ENCODE assay signal across 8 mouse cellular contexts in the genomic region with DNA sequence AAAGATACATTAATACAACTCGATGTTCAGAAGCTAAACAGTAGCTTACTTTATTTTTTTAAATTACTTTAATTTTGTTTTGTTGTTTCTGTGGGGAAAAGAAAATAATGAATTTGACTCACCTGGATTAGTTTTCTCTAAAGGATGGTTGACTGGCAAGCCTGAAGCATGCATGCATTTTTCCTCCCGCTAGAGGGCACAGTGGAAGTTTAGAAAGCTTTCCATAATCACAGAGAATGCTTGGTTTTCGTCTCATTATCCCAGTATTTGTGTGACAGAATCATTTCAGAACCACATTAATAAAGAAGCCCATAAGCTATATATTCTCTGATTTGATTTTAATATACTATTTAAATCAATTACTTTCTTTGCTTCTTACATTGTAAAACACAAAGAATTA. TPM values are rescaled to one million over a fixed set of nuclear protein-coding genes. Genes with fewer than 3 reads are reported as not detected.
DNase-seq lines count a peak whose midpoint lies in the region; ATAC-seq lines count a peak whose summit lies in the region.

No protein-coding gene starts in this region.

- ATAC-seq in CD4-positive, CD25-positive, alpha-beta regulatory T cell, adult 4 months, result no peak
- no peak for ATAC-seq in midbrain, embryonic 16.5 days
- ATAC-seq in megakaryocyte, adult 5-6 weeks (ENCODE audit: poor library complexity, severe bottlenecking), result peak; percentile 60; the same call in 1 of the 2 replicates
- ATAC-seq in activated CD4-positive, CD25-positive, alpha-beta regulatory T cell, adult 4 months, result no peak

- no peaks in the 10 kb centered on the region for H3K4me1 ChIP-seq in midbrain, embryonic 10.5 days
- H3K4me1 ChIP-seq in midbrain, embryonic 16.5 days (ENCODE audit: control insufficient read depth, insufficient read depth, low read length), result no peaks in the 10 kb centered on the region

- no peak overlapping the region for H3K9ac ChIP-seq in midbrain, embryonic 16.5 days (ENCODE audit: low read depth, low read length)

- no peak overlapping the region for H3K27ac ChIP-seq in midbrain, embryonic 10.5 days (replicated peaks)
- H3K27ac ChIP-seq in midbrain, embryonic 16.5 days (ENCODE audit: low read length), result no peak overlapping the region

- WGBS in midbrain, embryonic 10.5 days, result 18% methylated on average over 3 of the region's 3 CpGs
- 10% methylated on average over 3 of the region's 3 CpGs for whole genome bisulfite sequencing in midbrain, embryonic 16.5 days

- H3K4me2 ChIP-seq in midbrain, embryonic 16.5 days (ENCODE audit: low read length), result no peak overlapping the region

- no peak overlapping the region for H3K4me3 ChIP-seq in midbrain, embryonic 10.5 days
- no peak overlapping the region for H3K4me3 ChIP-seq in midbrain, embryonic 16.5 days (ENCODE audit: low read depth, low read length)

- peak; percentile 3 for DNase-seq in CD4-positive, CD25-positive, alpha-beta regulatory T cell, adult 2 months (ENCODE audit: low read depth, low spot score)
- DNase-seq in midbrain, embryonic 10.5 days (ENCODE audit: low spot score), result peak; percentile 24
- peak; percentile 30 for DNase-seq in embryo, embryonic 11.5 days (ENCODE audit: low read depth, low spot score)
- DNase-seq in layer of hippocampus, adult 18-20 months (ENCODE audit: low spot score in 2 of 2), result peak; percentile 19 to 79

- no peaks in the 10 kb centered on the region for H3K27me3 ChIP-seq in midbrain, embryonic 10.5 days (ENCODE audit: low read depth, poor library complexity, severe bottlenecking)
- no peaks in the 10 kb centered on the region for H3K27me3 ChIP-seq in midbrain, embryonic 16.5 days (ENCODE audit: control insufficient read depth, insufficient read depth, low read depth, low read length)

- no peaks in the 10 kb centered on the region for H3K9me3 ChIP-seq in midbrain, embryonic 10.5 days (replicated peaks)
- no peaks in the 10 kb centered on the region for H3K9me3 ChIP-seq in midbrain, embryonic 16.5 days (replicated peaks; ENCODE audit: control insufficient read depth, low read length, poor library complexity, severe bottlenecking)

- H3K36me3 ChIP-seq in midbrain, embryonic 10.5 days, result no peaks in the 10 kb centered on the region
- no peaks in the 10 kb centered on the region for H3K36me3 ChIP-seq in midbrain, embryonic 16.5 days (ENCODE audit: control insufficient read depth, insufficient read depth, low read length)

RNA-seq across cellular contexts. Expression of a gene that starts 1.5 kb away (rescaled TPM):
- polyA plus RNA-seq in CD4-positive, CD25-positive, alpha-beta regulatory T cell, adult 4 months (2017; shearing (Covaris generic)), result not detected
- 0.17 and 0.21 TPM in 2 replicates for polyA plus RNA-seq in midbrain, embryonic 10.5 days (2016; fragmentation: Nextera tagmentation; extraction: Ambion mirVana)
- 16.0 and 18.2 TPM in 2 replicates for polyA plus RNA-seq in midbrain, embryonic 16.5 days (2015; fragmentation: Nextera tagmentation; extraction: Ambion mirVana)
- total RNA-seq in layer of hippocampus, adult 18-20 months (2021), result 10 to 100 TPM in 1 of 2 experiments, 1 to 10 TPM in 1; 6.9 to 12.0 TPM
- total RNA-seq in megakaryocyte, adult 5-6 weeks (2015), result not detected in 2 replicates
- total RNA-seq in megakaryocyte, adult 5-6 weeks (2017), result not detected in 2 replicates
- polyA plus RNA-seq in activated CD4-positive, CD25-positive, alpha-beta regulatory T cell, adult 4 months (2017; shearing (Covaris generic)), result not detected

RNA-seq across cellular contexts. Expression of a gene that starts 20.2 kb away (rescaled TPM):
- polyA plus RNA-seq in CD4-positive, CD25-positive, alpha-beta regulatory T cell, adult 4 months (2017; shearing (Covaris generic)), result under 1 TPM; 0.11 to 0.27 TPM
- 0.46 and 0.62 TPM in 2 replicates for polyA plus RNA-seq in midbrain, embryonic 10.5 days (2016; fragmentation: Nextera tagmentation; extraction: Ambion mirVana)
- polyA plus RNA-seq in midbrain, embryonic 16.5 days (2015; fragmentation: Nextera tagmentation; extraction: Ambion mirVana), result 2.3 and 2.7 TPM in 2 replicates
- 1 to 10 TPM in 1 of 2 experiments, under 1 TPM in 1; 0.86 to 1.7 TPM for total RNA-seq in layer of hippocampus, adult 18-20 months (2021)
- not detected in 2 replicates for total RNA-seq in megakaryocyte, adult 5-6 weeks (2015)
- not detected in 2 replicates for total RNA-seq in megakaryocyte, adult 5-6 weeks (2017)
- under 1 TPM in 1 of 2 experiments, not detected in 1; 0.17 TPM for polyA plus RNA-seq in activated CD4-positive, CD25-positive, alpha-beta regulatory T cell, adult 4 months (2017; shearing (Covaris generic))

Comparison
In these comparisons a context has a peak if more than half of its experiments do, and no peak if none do; other contexts are left out.
1. RNA of a gene that starts 1.5 kb away (polyA plus RNA-seq): 16.0 to 18.2 TPM in midbrain, embryonic 16.5 days; 0.17 to 0.21 TPM in midbrain, embryonic 10.5 days, not detected in CD4-positive, CD25-positive, alpha-beta regulatory T cell, adult 4 months and not detected in activated CD4-positive, CD25-positive, alpha-beta regulatory T cell, adult 4 months; every median in the first group is over 10 times any median in the second.
2. Peak in every context shown above with its lines, with median percentiles within 50 percentile points of each other: DNase-seq.